In genomic region chr2:26909387-26909784, GRCm38 (mm10) we compare ENCODE assay signal across 9 mouse cellular contexts. TPM values are rescaled to one million over a fixed set of nuclear protein-coding genes. Genes with fewer than 3 reads are reported as not detected.
DNase-seq lines count a peak whose midpoint lies in the region; ATAC-seq and TF ChIP-seq lines count a peak whose summit lies in the region.
"Had no signal": no experiment of that assay in that cellular context is flagged by ENCODE, and none has a peak within 500 bp of the region (broad histone marks: within the 10 kb centered on the region; RNA-seq: fewer than 3 reads in every experiment).

No protein-coding gene starts in this region.

- no peak for ATAC-seq in heart, postnatal 0 days (ENCODE audit: insufficient read depth, low read depth)
- no peak for ATAC-seq in hindbrain, embryonic 16.5 days
- ATAC-seq in midbrain, embryonic 15.5 days (replicated peaks): no peak

- peaks cover 52% of the 10 kb centered on the region for H3K36me3 ChIP-seq in heart, postnatal 0 days (replicated peaks; ENCODE audit: control insufficient read depth, insufficient read depth, low read length)
- H3K36me3 ChIP-seq in hindbrain, embryonic 16.5 days (ENCODE audit: control insufficient read depth, insufficient read depth, low read length): peaks cover 40% of the 10 kb centered on the region
- peaks cover 48% of the 10 kb centered on the region for H3K36me3 ChIP-seq in midbrain, embryonic 15.5 days (replicated peaks)

- peak overlapping the region; percentile 87 for H3K27ac ChIP-seq in heart, postnatal 0 days (ENCODE audit: low read depth)
- H3K27ac ChIP-seq in bone marrow macrophage, adult 2 months (ENCODE audit: insufficient read depth, low read depth, low read length): peak overlapping the region; percentile 49
- no peak overlapping the region for H3K27ac ChIP-seq in hindbrain, embryonic 16.5 days (ENCODE audit: low read depth, low read length)
- H3K27ac ChIP-seq in midbrain, embryonic 15.5 days: no peak overlapping the region

- no peaks in the 10 kb centered on the region for H3K9me3 ChIP-seq in heart, postnatal 0 days (replicated peaks; ENCODE audit: control insufficient read depth, low read length)
- H3K9me3 ChIP-seq in hindbrain, embryonic 16.5 days (ENCODE audit: control insufficient read depth, low read length): no peaks in the 10 kb centered on the region
- no peaks in the 10 kb centered on the region for H3K9me3 ChIP-seq in midbrain, embryonic 15.5 days

- H3K4me2 ChIP-seq in heart, postnatal 0 days (ENCODE audit: low read depth, low read length): peak overlapping the region; percentile 67
- peak overlapping the region; percentile 77 for H3K4me2 ChIP-seq in hindbrain, embryonic 16.5 days (ENCODE audit: low read length)
- H3K4me2 ChIP-seq in midbrain, embryonic 15.5 days: peak overlapping the region; percentile 99

- H3K4me1 ChIP-seq in heart, postnatal 0 days (ENCODE audit: control insufficient read depth, insufficient read depth): peaks cover 23% of the 10 kb centered on the region
- peaks cover 14% of the 10 kb centered on the region for H3K4me1 ChIP-seq in bone marrow macrophage, adult 2 months (ENCODE audit: control insufficient read depth, insufficient read depth, low read length)
- peaks cover 31% of the 10 kb centered on the region for H3K4me1 ChIP-seq in hindbrain, embryonic 16.5 days (ENCODE audit: control insufficient read depth, insufficient read depth, low read depth, low read length)
- peaks cover 38% of the 10 kb centered on the region for H3K4me1 ChIP-seq in midbrain, embryonic 15.5 days

- no peak for TF ChIP-seq CTCF in heart, postnatal 0 days (IDR thresholded peaks at IDR 0.05; ENCODE audit: low read depth)
- no peak for TF ChIP-seq CTCF in bone marrow macrophage, adult 2 months (IDR thresholded peaks at IDR 0.05; ENCODE audit: low read depth, low read length)

- no peak for TF ChIP-seq EP300 in heart, postnatal 0 days (IDR thresholded peaks at IDR 0.05; ENCODE audit: low read depth)

- TF ChIP-seq POLR2A in bone marrow macrophage, adult 2 months (IDR thresholded peaks at IDR 0.05; ENCODE audit: borderline replicate concordance, low read depth, low read length): no peak

- H3K4me3 ChIP-seq in heart, postnatal 0 days (ENCODE audit: low read depth, low read length): peak overlapping the region; percentile 68
- peak overlapping the region; percentile 90 for H3K4me3 ChIP-seq in bone marrow macrophage, adult 2 months (ENCODE audit: insufficient read depth, low read length)
- H3K4me3 ChIP-seq in hindbrain, embryonic 16.5 days (ENCODE audit: low read length): peak overlapping the region; percentile 85
- H3K4me3 ChIP-seq in midbrain, embryonic 15.5 days: peak overlapping the region; percentile 76

- no peak for DNase-seq in heart, postnatal 0 days (ENCODE audit: low spot score)
- no peak for DNase-seq in heart, postnatal 4 days
- DNase-seq in cerebellum, adult 9-10 months: no peak
- no peak for DNase-seq in layer of hippocampus, adult 11-12 months (ENCODE audit: low spot score)
- no peak for DNase-seq in lung, postnatal 10 days

- peak overlapping the region; percentile 70 for H3K9ac ChIP-seq in heart, postnatal 0 days (replicated peaks; ENCODE audit: low read depth, low read length)
- peak overlapping the region; percentile 87 for H3K9ac ChIP-seq in hindbrain, embryonic 16.5 days (ENCODE audit: low read depth, low read length)
- peak overlapping the region; percentile 76 for H3K9ac ChIP-seq in midbrain, embryonic 15.5 days

- no peaks in the 10 kb centered on the region for H3K27me3 ChIP-seq in heart, postnatal 0 days (ENCODE audit: control insufficient read depth, insufficient read depth, low read length)
- H3K27me3 ChIP-seq in hindbrain, embryonic 16.5 days (replicated peaks; ENCODE audit: control insufficient read depth, insufficient read depth, low read length): no peaks in the 10 kb centered on the region
- H3K27me3 ChIP-seq in midbrain, embryonic 15.5 days (replicated peaks): no peaks in the 10 kb centered on the region
- H3K27me3 ChIP-seq: Patski had no signal

RNA-seq across cellular contexts. Expression of gene Med22, which starts 1.1 kb away (rescaled TPM):
- total RNA-seq in heart, postnatal 0 days (2014; rRNA removed; ENCODE audit: low replicate concordance): 35.2 and 55.0 TPM in 2 replicates
- polyA plus RNA-seq in heart, postnatal 0 days (2015; fragmentation: Nextera tagmentation; extraction: Ambion mirVana): 38.0 and 38.4 TPM in 2 replicates
- 10 to 100 TPM; 30.2 to 36.1 TPM for total RNA-seq in heart, postnatal 4 days (2021)
- polyA plus RNA-seq in bone marrow macrophage, adult 2 months (2012; ENCODE audit: insufficient read depth, insufficient read length, missing spikeins): 46.0 and 53.0 TPM in 2 replicates
- 119 and 124 TPM in 2 replicates for polyA plus RNA-seq in hindbrain, embryonic 16.5 days (2015; fragmentation: Nextera tagmentation; extraction: Ambion mirVana)
- polyA plus RNA-seq in midbrain, embryonic 15.5 days (2015; fragmentation: Nextera tagmentation; extraction: Ambion mirVana): 144 and 152 TPM in 2 replicates

RNA-seq across cellular contexts. Expression of gene Rpl7a, which starts 1.2 kb away (rescaled TPM):
- 1,073 and 1,113 TPM in 2 replicates for total RNA-seq in heart, postnatal 0 days (2014; rRNA removed; ENCODE audit: low replicate concordance)
- 340 and 347 TPM in 2 replicates for polyA plus RNA-seq in heart, postnatal 0 days (2015; fragmentation: Nextera tagmentation; extraction: Ambion mirVana)
- total RNA-seq in heart, postnatal 4 days (2021): 100 to 1,000 TPM; 414 to 433 TPM
- polyA plus RNA-seq in bone marrow macrophage, adult 2 months (2012; ENCODE audit: insufficient read depth, insufficient read length, missing spikeins): 400 and 420 TPM in 2 replicates
- 341 and 368 TPM in 2 replicates for polyA plus RNA-seq in hindbrain, embryonic 16.5 days (2015; fragmentation: Nextera tagmentation; extraction: Ambion mirVana)
- polyA plus RNA-seq in midbrain, embryonic 15.5 days (2015; fragmentation: Nextera tagmentation; extraction: Ambion mirVana): 421 and 428 TPM in 2 replicates

RNA-seq across cellular contexts. Expression of gene Surf6, which starts 6.7 kb away (rescaled TPM):
- 6.0 and 7.3 TPM in 2 replicates for total RNA-seq in heart, postnatal 0 days (2014; rRNA removed; ENCODE audit: low replicate concordance)
- 9.8 and 10.5 TPM in 2 replicates for polyA plus RNA-seq in heart, postnatal 0 days (2015; fragmentation: Nextera tagmentation; extraction: Ambion mirVana)
- total RNA-seq in heart, postnatal 4 days (2021): 10 to 100 TPM; 14.7 to 15.7 TPM
- 30.9 and 32.0 TPM in 2 replicates for polyA plus RNA-seq in bone marrow macrophage, adult 2 months (2012; ENCODE audit: insufficient read depth, insufficient read length, missing spikeins)
- 31.1 and 32.2 TPM in 2 replicates for polyA plus RNA-seq in hindbrain, embryonic 16.5 days (2015; fragmentation: Nextera tagmentation; extraction: Ambion mirVana)
- polyA plus RNA-seq in midbrain, embryonic 15.5 days (2015; fragmentation: Nextera tagmentation; extraction: Ambion mirVana): 34.9 and 35.1 TPM in 2 replicates

RNA-seq across cellular contexts. Expression of gene Surf2, which starts 6.8 kb away (rescaled TPM):
- 5.4 and 9.7 TPM in 2 replicates for total RNA-seq in heart, postnatal 0 days (2014; rRNA removed; ENCODE audit: low replicate concordance)
- polyA plus RNA-seq in heart, postnatal 0 days (2015; fragmentation: Nextera tagmentation; extraction: Ambion mirVana): 26.8 and 29.0 TPM in 2 replicates
- 10 to 100 TPM; 16.4 to 17.4 TPM for total RNA-seq in heart, postnatal 4 days (2021)
- 38.4 and 46.6 TPM in 2 replicates for polyA plus RNA-seq in bone marrow macrophage, adult 2 months (2012; ENCODE audit: insufficient read depth, insufficient read length, missing spikeins)
- 55.8 and 57.3 TPM in 2 replicates for polyA plus RNA-seq in hindbrain, embryonic 16.5 days (2015; fragmentation: Nextera tagmentation; extraction: Ambion mirVana)
- polyA plus RNA-seq in midbrain, embryonic 15.5 days (2015; fragmentation: Nextera tagmentation; extraction: Ambion mirVana): 58.4 and 63.5 TPM in 2 replicates

RNA-seq across cellular contexts. Expression of gene Surf1, which starts 6.9 kb away (rescaled TPM):
- 32.9 and 42.7 TPM in 2 replicates for total RNA-seq in heart, postnatal 0 days (2014; rRNA removed; ENCODE audit: low replicate concordance)
- 41.4 and 44.3 TPM in 2 replicates for polyA plus RNA-seq in heart, postnatal 0 days (2015; fragmentation: Nextera tagmentation; extraction: Ambion mirVana)
- 10 to 100 TPM; 40.7 to 41.9 TPM for total RNA-seq in heart, postnatal 4 days (2021)
- 91.1 and 97.9 TPM in 2 replicates for polyA plus RNA-seq in bone marrow macrophage, adult 2 months (2012; ENCODE audit: insufficient read depth, insufficient read length, missing spikeins)
- 87.3 and 98.9 TPM in 2 replicates for polyA plus RNA-seq in hindbrain, embryonic 16.5 days (2015; fragmentation: Nextera tagmentation; extraction: Ambion mirVana)
- polyA plus RNA-seq in midbrain, embryonic 15.5 days (2015; fragmentation: Nextera tagmentation; extraction: Ambion mirVana): 83.4 and 85.4 TPM in 2 replicates

Comparison
In these comparisons a context has a peak if more than half of its experiments do, and no peak if none do; other contexts are left out.
1. H3K27ac ChIP-seq: peak in heart, postnatal 0 days (single experiment) and bone marrow macrophage, adult 2 months (single experiment); none in hindbrain, embryonic 16.5 days (single experiment) and midbrain, embryonic 15.5 days (single experiment).
2. Peak in every context shown above with its lines, with median percentiles within 50 percentile points of each other: H3K4me2 ChIP-seq, H3K4me3 ChIP-seq and H3K9ac ChIP-seq.